Comparison of ENCODE assay signal across 26 mouse cellular contexts in the genomic region with DNA sequence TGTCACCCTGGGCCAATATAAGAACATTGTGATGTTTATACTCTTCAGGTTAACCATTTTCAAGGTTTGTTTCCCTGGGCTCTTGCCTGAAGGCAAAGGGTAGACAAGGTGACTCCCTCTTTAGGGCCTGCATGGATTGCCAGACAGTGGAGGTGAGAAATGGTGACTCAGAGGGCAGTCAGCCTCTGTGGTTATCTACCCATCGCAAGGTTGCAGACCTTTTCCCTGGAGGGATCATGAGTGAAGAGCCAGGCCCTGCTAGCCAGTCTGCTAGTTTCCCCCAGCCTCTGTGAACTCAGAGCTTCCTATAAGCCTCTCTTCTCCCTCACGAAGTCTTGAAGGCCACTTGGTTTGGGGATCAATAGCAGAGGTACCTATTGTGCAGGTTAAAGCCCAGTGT. TPM values are rescaled to one million over a fixed set of nuclear protein-coding genes. Genes with fewer than 3 reads are reported as not detected.
DNase-seq lines count a peak whose midpoint lies in the region; ATAC-seq and TF ChIP-seq lines count a peak whose summit lies in the region.
"Had no signal": no experiment of that assay in that cellular context is flagged by ENCODE, and none has a peak within 500 bp of the region (broad histone marks: within the 10 kb centered on the region; RNA-seq: fewer than 3 reads in every experiment).

No protein-coding gene starts in this region.

- no peak for TF ChIP-seq CTCF in C2C12 (IDR thresholded peaks at IDR 0.05; ENCODE audit: control insufficient read depth, insufficient read depth, insufficient read length)

- no peak for DNase-seq in heart, embryonic 10.5 days (ENCODE audit: low spot score)
- no peak for DNase-seq in heart, adult 9 months (ENCODE audit: low spot score in 2 of 2)
- DNase-seq in kidney, postnatal 25 days: no peak
- no peak for DNase-seq in ovary, postnatal 36 days (ENCODE audit: low spot score)
- DNase-seq in lung, adult 18-20 months: no peak
- DNase-seq: cerebellum, adult 2 months; cerebellum, postnatal 25 days; embryo, embryonic 11 days; gastrocnemius, postnatal 25 days; heart, postnatal 36 days; kidney, adult 2 months; kidney, postnatal 10 days; layer of hippocampus, postnatal 36 days; lung, embryonic 14.5 days; lung, postnatal 4 days; midbrain, embryonic 14.5 days; right cerebral cortex, postnatal 14 days had no signal

- H3ac ChIP-seq in C2C12 (ENCODE audit: control insufficient read depth, insufficient read length, low read depth): no peak overlapping the region

- no peaks in the 10 kb centered on the region for H3K27me3 ChIP-seq in heart, embryonic 10.5 days (ENCODE audit: insufficient read depth, poor library complexity, severe bottlenecking)
- no peaks in the 10 kb centered on the region for H3K27me3 ChIP-seq in C2C12 (ENCODE audit: control insufficient read depth, insufficient read depth, insufficient read length)
- H3K27me3 ChIP-seq in erythroblast, embryonic 14.5 days (ENCODE audit: control insufficient read depth): no peaks in the 10 kb centered on the region
- no peaks in the 10 kb centered on the region for H3K27me3 ChIP-seq in liver, embryonic 15.5 days
- H3K27me3 ChIP-seq: forebrain, embryonic 15.5 days; hindbrain, embryonic 15.5 days; limb, embryonic 12.5 days; Patski had no signal

- H3K27ac ChIP-seq in heart, embryonic 10.5 days: peak overlapping the region; percentile 42; the same call in 1 of the 2 replicates
- H3K27ac ChIP-seq in liver, embryonic 15.5 days (replicated peaks): peak overlapping the region; percentile 93
- H3K27ac ChIP-seq: embryonic facial prominence, embryonic 13.5 days; forebrain, embryonic 15.5 days; heart, embryonic 15.5 days; hindbrain, embryonic 15.5 days; limb, embryonic 12.5 days had no signal

- peaks cover 9% of the 10 kb centered on the region; the same call in 1 of the 2 replicates for H3K4me1 ChIP-seq in heart, embryonic 10.5 days
- H3K4me1 ChIP-seq in erythroblast, embryonic 14.5 days (ENCODE audit: control insufficient read depth): peaks cover 91% of the 10 kb centered on the region
- H3K4me1 ChIP-seq in liver, embryonic 15.5 days (replicated peaks): peaks cover 71% of the 10 kb centered on the region
- H3K4me1 ChIP-seq: embryonic facial prominence, embryonic 13.5 days; heart, embryonic 15.5 days; limb, embryonic 12.5 days had no signal

- H3K9ac ChIP-seq in liver, embryonic 15.5 days: 0 out of 2 replicates have a peak overlapping the region, but pooled peaks have one; percentile 13
- H3K9ac ChIP-seq: embryonic facial prominence, embryonic 13.5 days; forebrain, embryonic 15.5 days; heart, embryonic 15.5 days; hindbrain, embryonic 15.5 days; limb, embryonic 12.5 days; lung, embryonic 14.5 days had no signal

- H3K79me2 ChIP-seq in C2C12 (ENCODE audit: control insufficient read depth, insufficient read depth): no peaks in the 10 kb centered on the region

- H3K4me3 ChIP-seq in heart, embryonic 10.5 days: no peak overlapping the region
- H3K4me3 ChIP-seq in C2C12 (ENCODE audit: insufficient read depth, poor library complexity, severe bottlenecking): no peak overlapping the region
- peak overlapping the region; percentile 79 for H3K4me3 ChIP-seq in erythroblast, embryonic 14.5 days (replicated peaks)
- no peak overlapping the region for H3K4me3 ChIP-seq in liver, embryonic 15.5 days (replicated peaks)
- H3K4me3 ChIP-seq: embryonic facial prominence, embryonic 13.5 days; forebrain, embryonic 15.5 days; heart, embryonic 15.5 days; hindbrain, embryonic 15.5 days; limb, embryonic 12.5 days had no signal

- peak overlapping the region; percentile 81 for H3K4me2 ChIP-seq in liver, embryonic 15.5 days
- H3K4me2 ChIP-seq: embryonic facial prominence, embryonic 13.5 days; forebrain, embryonic 15.5 days; heart, embryonic 15.5 days; hindbrain, embryonic 15.5 days; limb, embryonic 12.5 days; lung, embryonic 14.5 days had no signal

- H3K79me3 ChIP-seq in C2C12 (ENCODE audit: low read depth): no peaks in the 10 kb centered on the region

- H3K9me3 ChIP-seq in heart, embryonic 10.5 days: no peaks in the 10 kb centered on the region
- no peaks in the 10 kb centered on the region for H3K9me3 ChIP-seq in erythroblast, embryonic 14.5 days (ENCODE audit: control insufficient read depth, low read length)
- H3K9me3 ChIP-seq in liver, embryonic 15.5 days (replicated peaks): no peaks in the 10 kb centered on the region
- H3K9me3 ChIP-seq: embryonic facial prominence, embryonic 13.5 days; forebrain, embryonic 15.5 days; heart, embryonic 15.5 days; hindbrain, embryonic 15.5 days; limb, embryonic 12.5 days had no signal

- no peaks in the 10 kb centered on the region for H3K36me3 ChIP-seq in heart, embryonic 10.5 days
- H3K36me3 ChIP-seq in C2C12 (ENCODE audit: control insufficient read depth, insufficient read depth): no peaks in the 10 kb centered on the region
- peaks cover 34% of the 10 kb centered on the region for H3K36me3 ChIP-seq in erythroblast, embryonic 14.5 days (ENCODE audit: control insufficient read depth)
- H3K36me3 ChIP-seq in liver, embryonic 15.5 days (replicated peaks): peaks cover 12% of the 10 kb centered on the region
- H3K36me3 ChIP-seq: embryonic facial prominence, embryonic 13.5 days; forebrain, embryonic 15.5 days; heart, embryonic 15.5 days; hindbrain, embryonic 15.5 days; limb, embryonic 12.5 days had no signal

- ATAC-seq in liver, embryonic 15.5 days (ENCODE audit: insufficient read depth): peak; percentile 20; the same call in 1 of the 2 replicates
- ATAC-seq: forebrain, embryonic 15.5 days; Patski had no signal

- WGBS in heart, embryonic 10.5 days: 69% methylated on average over 2 of the region's 2 CpGs
- 46% methylated on average over 2 of the region's 2 CpGs for WGBS in liver, embryonic 15.5 days (ENCODE audit: insufficient replicate concordance)

TF ChIP-seq in C2C12, 6 proteins besides CTCF, POLR2A, EP300 and RAD21:
- peak; percentile 4 for TF ChIP-seq MYOD1 (IDR thresholded peaks at IDR 0.05; ENCODE audit: control insufficient read depth, insufficient read length, low read depth)
- no peak for TF ChIP-seq USF1 (IDR thresholded peaks at IDR 0.05; ENCODE audit: low read depth)
- no peak for TF ChIP-seq MYOG (IDR thresholded peaks at IDR 0.05; ENCODE audit: control insufficient read depth, extremely low read depth, insufficient read length)
- TF ChIP-seq MAX (IDR thresholded peaks at IDR 0.05): peak; percentile 28
- peak; percentile 67 for TF ChIP-seq FOSL1 (IDR thresholded peaks at IDR 0.05; ENCODE audit: insufficient read depth, low read length, poor library complexity, severe bottlenecking)
- no peak for TF ChIP-seq CEBPB (IDR thresholded peaks at IDR 0.05; ENCODE audit: low read depth)

RNA-seq across cellular contexts. Expression of gene Add2, which starts 48.0 kb away (rescaled TPM):
- 12.1 and 16.0 TPM in 2 replicates for polyA plus RNA-seq in heart, embryonic 10.5 days (2016; fragmentation: Nextera tagmentation; extraction: Ambion mirVana)
- polyA plus RNA-seq in C2C12 (2012; fragmentation: generic; extraction: Trizol): 6.7 TPM
- polyA plus RNA-seq in erythroblast, embryonic 14.5 days (2012): 39.0 and 41.8 TPM in 2 replicates
- polyA plus RNA-seq in liver, embryonic 15.5 days (2015; fragmentation: Nextera tagmentation; extraction: Ambion mirVana): 89.4 and 102 TPM in 2 replicates
